Mouse (Mus musculus) G1E (cell line): ENCODE measurements around the gene Aatf. TPM values are rescaled to one million over a fixed set of nuclear protein-coding genes. Genes with fewer than 3 reads are reported as not detected.

ENCODE experiments used
- ATAC-seq: 2 replicates; pipeline ENCODE4 v1.8.0; 2016; ENCODE audit warnings: mild to moderate bottlenecking; ENCODE audit not compliant: insufficient number of reproducible peaks, poor library complexity, low FRiP score, severe bottlenecking; ENCODE audit errors: extremely low read depth
- DNase-seq: peaks from one replicate; pipeline ENCODE4 v3.0.0; 2012; ENCODE audit warnings: low spot score
- H3K27me3 ChIP-seq: 2 replicates; pipeline ENCODE4 v1.6.1; 2012; ENCODE audit warnings: mild to moderate bottlenecking, low read length, inconsistent platforms; ENCODE audit not compliant: insufficient read depth
- H3K36me3 ChIP-seq: replicated peaks from 2 replicates; pipeline ENCODE3; 2012; ENCODE audit warnings: mild to moderate bottlenecking, inconsistent platforms
- H3K4me1 ChIP-seq: 2 replicates; pipeline ENCODE4 v1.6.1; 2012; ENCODE audit warnings: low read depth, low read length, inconsistent platforms, mixed read lengths; ENCODE audit not compliant: insufficient read depth
- H3K4me3 ChIP-seq: 2 replicates; pipeline ENCODE4 v1.5.1; 2012; ENCODE audit warnings: low read depth, mild to moderate bottlenecking, inconsistent platforms, low read length, moderate library complexity, mixed read lengths
- H3K9me3 ChIP-seq: replicated peaks from 2 replicates; pipeline ENCODE4 v1.6.1; 2012; ENCODE audit warnings: inconsistent platforms
- CTCF ChIP-seq: IDR thresholded peaks from 2 replicates; pipeline ENCODE4 v1.5.1; 2012; ENCODE audit warnings: low read depth, low read length, inconsistent platforms, mixed read lengths
- GATA1 ChIP-seq: IDR thresholded peaks from 2 replicates; pipeline ENCODE4 v1.6.1; 2012; ENCODE audit warnings: borderline replicate concordance, low read length, inconsistent platforms, mixed read lengths
- GATA2 ChIP-seq: IDR thresholded peaks from 2 replicates; pipeline ENCODE4 v1.6.1; 2012; ENCODE audit warnings: low read depth, low read length, inconsistent platforms, borderline replicate concordance
- POLR2AphosphoS5 ChIP-seq: IDR thresholded peaks from 2 replicates; pipeline ENCODE4 v1.6.1; 2012; ENCODE audit warnings: low read depth, low read length, inconsistent platforms; ENCODE audit not compliant: insufficient replicate concordance
- TAL1 ChIP-seq: conservative IDR thresholded peaks from 2 replicates; pipeline ENCODE4 v1.6.1; 2012; ENCODE audit warnings: low read depth, low read length, inconsistent platforms, mixed read lengths
- polyA plus RNA-seq: library from polyadenylated mRNA; stranded (reverse); fragments of >175 nt; gene quantifications from 2 replicates; pipeline ENCODE4 v1.2.3, GENCODE M21; 2012
- total RNA-seq, 2 experiments: library from RNA; stranded (forward) in 1 of 2; stranded (reverse) in 1 of 2; fragments of 200-1000 nt in 1 of 2; fragments of >200 nt in 1 of 2; fragmentation: Nextera tagmentation in 1 of 2; gene quantifications; 2 replicates each; pipeline ENCODE4 v1.2.3; 2014 to 2017

Gene Aatf
- total and polyA plus RNA-seq, 3 experiments, result 43.3 to 94.6 (median 82.2) TPM

DNA sequence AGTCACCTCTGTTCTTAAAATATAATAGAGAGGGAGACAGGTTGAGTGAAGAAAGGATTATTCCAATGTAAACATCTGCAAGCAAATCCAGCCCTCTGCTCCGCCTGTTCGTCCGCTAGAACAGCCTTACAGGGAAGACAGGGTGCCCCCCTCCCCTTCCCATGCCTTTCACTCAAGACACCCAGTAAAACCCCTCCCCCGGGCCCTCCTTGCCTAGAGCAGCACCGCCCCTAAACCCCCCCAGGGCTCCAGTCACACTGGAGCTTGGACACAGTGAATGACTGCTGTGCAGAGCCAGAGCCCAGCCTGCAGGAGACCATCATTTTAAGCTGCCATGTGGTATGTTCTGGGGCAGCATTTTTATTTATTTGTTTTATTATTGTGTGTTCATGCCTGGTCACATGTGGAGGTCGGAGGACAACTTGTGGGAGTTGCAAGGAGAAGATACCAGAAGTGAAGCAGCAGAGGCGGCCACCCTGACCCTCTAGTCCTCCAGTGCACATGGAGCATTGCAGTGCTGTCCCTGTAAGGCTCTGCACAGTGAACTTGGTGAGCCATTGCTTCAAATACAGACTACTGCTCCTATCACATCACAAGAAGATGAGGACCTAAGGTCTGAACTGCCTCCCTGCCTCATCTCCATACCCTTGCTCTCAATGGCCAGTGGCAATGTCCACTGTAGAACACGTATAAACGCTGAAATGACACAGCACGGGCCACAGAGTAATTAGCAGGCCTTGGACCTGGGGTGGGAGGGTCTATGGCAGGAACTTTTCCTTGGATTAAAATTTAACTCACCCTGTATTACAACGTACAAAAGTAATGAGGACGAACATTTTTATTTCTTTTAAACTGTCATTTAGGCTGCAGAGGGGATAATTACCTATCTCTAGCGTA is 87.3 kb downstream of the Aatf start:
- H3K4me1 ChIP-seq, result peaks cover 5% of the 10 kb centered on the region; the same call in 1 of the 2 replicates
- no peaks in the 10 kb centered on the region for H3K27me3 ChIP-seq
- DNase-seq (no peak), ATAC-seq (no peak)
- TF ChIP-seq GATA2 (no peak), CTCF (no peak), TAL1 (no peak), GATA1 (no peak), POLR2AphosphoS5 (no peak)
- no peak overlapping the region for H3K4me3 ChIP-seq
- peaks cover 92% of the 10 kb centered on the region for H3K36me3 ChIP-seq
- H3K9me3 ChIP-seq, result no peaks in the 10 kb centered on the region

DNA sequence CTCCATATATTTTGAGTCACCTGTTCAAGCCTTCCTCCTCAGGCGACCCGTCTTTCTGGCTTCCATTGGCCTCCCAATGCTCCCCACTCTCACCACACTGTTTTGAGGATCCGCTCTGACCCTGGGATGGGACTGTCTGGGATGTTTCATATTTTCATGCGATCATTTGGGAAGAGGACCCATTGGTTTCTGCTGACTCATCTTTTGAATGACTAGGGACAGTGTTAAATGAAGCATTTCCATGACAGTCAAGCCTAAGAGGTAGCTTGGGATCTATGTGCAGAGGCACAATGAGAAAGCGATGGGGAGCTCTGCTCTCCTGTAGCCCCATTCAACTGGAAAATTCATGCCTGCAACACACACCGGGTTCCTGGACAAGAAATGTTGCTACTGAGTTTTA is 92.5 kb downstream of the Aatf start:
- ATAC-seq (no peak), DNase-seq (no peak)
- no peak overlapping the region for H3K4me3 ChIP-seq
- no peaks in the 10 kb centered on the region for H3K27me3 ChIP-seq
- H3K4me1 ChIP-seq, result peaks cover 10% of the 10 kb centered on the region
- TF ChIP-seq POLR2AphosphoS5 (no peak), GATA1 (no peak), GATA2 (no peak), TAL1 (no peak), CTCF (no peak)
- no peaks in the 10 kb centered on the region for H3K9me3 ChIP-seq
- H3K36me3 ChIP-seq, result peaks cover 51% of the 10 kb centered on the region

DNA sequence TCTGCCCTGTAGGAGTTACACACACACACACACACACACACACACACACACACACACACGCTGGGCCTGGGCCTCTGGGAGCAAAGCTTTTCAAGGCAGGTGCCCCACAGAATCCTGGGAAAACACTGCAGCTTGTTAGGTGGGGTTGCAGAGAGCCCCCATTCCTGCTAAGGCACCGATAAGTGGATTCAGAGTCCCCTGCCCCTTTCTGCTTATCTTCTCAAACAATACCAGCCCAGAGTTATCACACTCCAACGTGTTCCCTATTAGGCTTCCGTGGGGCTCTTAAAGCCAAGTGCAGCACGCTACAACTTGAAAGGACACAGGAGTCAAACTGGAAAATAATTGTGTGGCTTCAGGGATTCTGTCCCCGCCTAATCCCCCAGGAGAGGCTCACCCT is 100.2 kb downstream of the Aatf start:
- DNase-seq (peak; percentile 69), ATAC-seq (peak; percentile 67)
- TF ChIP-seq POLR2AphosphoS5, result no peak
- TF ChIP-seq TAL1, result peak; percentile 76
- no peak for TF ChIP-seq GATA1
- H3K36me3 ChIP-seq, result no peaks in the 10 kb centered on the region
- no peaks in the 10 kb centered on the region for H3K9me3 ChIP-seq
- peak overlapping the region; percentile 60; the same call in 1 of the 2 replicates for H3K4me3 ChIP-seq
- H3K27me3 ChIP-seq, result no peaks in the 10 kb centered on the region
- peaks cover 67% of the 10 kb centered on the region for H3K4me1 ChIP-seq

DNA sequence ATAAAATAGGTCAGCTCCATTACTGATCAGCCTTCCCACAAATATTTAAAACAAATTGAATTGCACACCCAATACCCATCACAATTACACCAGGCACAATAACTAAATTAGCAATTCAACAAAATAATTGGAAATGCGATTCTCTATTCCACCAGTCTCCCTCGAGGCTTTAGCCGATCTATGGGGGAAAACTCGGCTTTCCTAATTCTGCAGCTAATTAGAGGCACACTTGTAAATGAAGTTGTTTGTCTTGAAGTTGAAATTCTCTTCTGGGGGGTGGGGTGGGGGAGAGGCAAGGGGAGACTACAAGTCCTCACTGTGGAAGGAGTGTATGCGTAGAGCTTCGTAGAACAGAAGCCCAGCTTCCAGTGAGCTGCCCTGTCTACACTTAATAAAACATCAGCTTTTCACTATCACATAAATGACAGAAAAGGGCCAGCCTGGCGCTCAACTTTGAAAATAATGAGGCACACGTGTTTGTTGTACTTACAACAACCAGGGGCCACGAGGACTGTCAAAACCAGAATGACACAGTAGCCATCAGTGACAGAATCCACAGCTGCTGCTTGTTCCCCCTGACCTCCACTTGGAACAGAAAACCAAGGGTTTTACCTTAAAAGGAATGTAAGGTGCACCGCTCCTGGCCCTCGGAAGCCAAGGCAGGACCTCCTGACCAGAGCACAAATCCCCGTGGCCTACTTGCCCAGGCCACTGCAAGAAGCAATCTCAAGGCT is 101.0 kb downstream of the Aatf start:
- TF ChIP-seq GATA2, result no peak
- no peak for TF ChIP-seq TAL1
- TF ChIP-seq CTCF, result no peak
- no peak for TF ChIP-seq GATA1
- no peak for TF ChIP-seq POLR2AphosphoS5
- DNase-seq (no peak), ATAC-seq (no peak)
- H3K36me3 ChIP-seq, result no peaks in the 10 kb centered on the region
- no peaks in the 10 kb centered on the region for H3K9me3 ChIP-seq
- no peaks in the 10 kb centered on the region for H3K27me3 ChIP-seq
- H3K4me3 ChIP-seq, result peak overlapping the region; percentile 60; the same call in 1 of the 2 replicates
- H3K4me1 ChIP-seq, result peaks cover 67% of the 10 kb centered on the region

DNA sequence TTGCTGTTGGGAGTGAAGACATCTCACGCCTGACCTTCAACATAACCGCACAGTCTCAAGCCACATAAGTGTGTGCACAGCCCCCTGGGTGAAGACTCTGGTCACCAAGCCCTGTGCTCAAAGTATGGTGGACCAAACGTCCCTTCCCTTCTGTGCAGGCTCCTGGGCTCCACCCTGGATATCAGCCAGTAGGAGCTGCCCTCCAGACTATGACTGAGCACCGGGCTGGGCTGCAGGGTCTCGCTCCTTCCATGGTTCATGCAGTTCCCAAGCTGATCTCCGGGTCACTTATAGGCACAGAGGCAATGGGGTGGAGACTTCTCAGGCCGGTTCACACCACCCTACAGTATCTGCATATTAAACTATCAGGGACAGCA is 101.7 kb downstream of the Aatf start:
- H3K4me3 ChIP-seq, result no peak overlapping the region; the same call in 1 of the 2 replicates

More for the DNA sequence above, 101.7 kb downstream of the Aatf start:
- no peak for TF ChIP-seq GATA1
- no peak for TF ChIP-seq POLR2AphosphoS5
- TF ChIP-seq TAL1, result no peak
- no peak for TF ChIP-seq CTCF
- no peak for TF ChIP-seq GATA2
- H3K27me3 ChIP-seq, result no peaks in the 10 kb centered on the region
- peaks cover 2% of the 10 kb centered on the region for H3K9me3 ChIP-seq
- H3K4me1 ChIP-seq, result peaks cover 65% of the 10 kb centered on the region
- H3K36me3 ChIP-seq, result no peaks in the 10 kb centered on the region
- no peak for ATAC-seq
- no peak for DNase-seq
